Mouse (Mus musculus) layer of hippocampus, postnatal 36 days (tissue): ENCODE results near the gene Zfp518a. TPM values are rescaled to one million over a fixed set of nuclear protein-coding genes. Genes with fewer than 3 reads are reported as not detected.
A peak's percentile ranks its signal among the peaks of the same experiment; 100 is the strongest.

ENCODE experiments used
- DNase-seq, 2 experiments: peaks; one replicate each; pipeline ENCODE4 v3.0.0; 2022
- total RNA-seq, 2 experiments: library from RNA; stranded (reverse); gene quantifications; 2 replicates each; pipeline ENCODE4 v1.2.3; 2021

Gene Zfp518a
- total RNA-seq: 1 to 10 TPM; 8.1 to 8.2 TPM

- DNase-seq: peak; percentile 87 to 88
Observed at GRCm38 (mm10) chr19:40894519-40895392, at the start of gene Zfp518a. Gene Zfp518a, plus strand, starts transcription at chr19:40894705.

GRCm38 (mm10) chr19:40844731-40845130 is 49.8 kb upstream of the Zfp518a start:
- DNase-seq: no peak

GRCm38 (mm10) chr19:40849391-40849790 is 45.1 kb upstream of the Zfp518a start:
- DNase-seq: no peak

- no peak for DNase-seq
Observed at GRCm38 (mm10) chr19:40859555-40859954, 35.0 kb upstream of the Zfp518a start.

- no peak for DNase-seq
Observed at GRCm38 (mm10) chr19:40868284-40868683, 26.2 kb upstream of the Zfp518a start.

GRCm38 (mm10) chr19:40869425-40870105 is 24.9 kb upstream of the Zfp518a start:
- no peak for DNase-seq

GRCm38 (mm10) chr19:40872955-40873665 is 21.4 kb upstream of the Zfp518a start:
- peak; percentile 83 to 84 for DNase-seq

- no peak for DNase-seq
Observed at GRCm38 (mm10) chr19:40881700-40882099, 12.8 kb upstream of the Zfp518a start.

GRCm38 (mm10) chr19:40888887-40889286 is 5.6 kb upstream of the Zfp518a start:
- no peak for DNase-seq

GRCm38 (mm10) chr19:40894071-40894506 is 416 bp upstream of the Zfp518a start:
- no peak for DNase-seq

GRCm38 (mm10) chr19:40895393-40895703 is 843 bp downstream of the Zfp518a start:
- no peak for DNase-seq

- no peak for DNase-seq
Observed at GRCm38 (mm10) chr19:40931581-40932369, 37.3 kb downstream of the Zfp518a start.

- no peak for DNase-seq
Observed at GRCm38 (mm10) chr19:40935376-40935775, 40.9 kb downstream of the Zfp518a start.

GRCm38 (mm10) chr19:40936038-40936437 is 41.5 kb downstream of the Zfp518a start:
- DNase-seq: no peak

- no peak for DNase-seq
Observed at GRCm38 (mm10) chr19:40943552-40943951, 49.0 kb downstream of the Zfp518a start.

- no peak for DNase-seq
Observed at GRCm38 (mm10) chr19:40946937-40947577, 52.6 kb downstream of the Zfp518a start.

- DNase-seq: no peak
Observed at GRCm38 (mm10) chr19:40958981-40959380, 64.5 kb downstream of the Zfp518a start.

- DNase-seq: peak; percentile 29 to 44
Observed at GRCm38 (mm10) chr19:40962988-40963387, 68.5 kb downstream of the Zfp518a start.

GRCm38 (mm10) chr19:40964367-40964891 is 69.9 kb downstream of the Zfp518a start:
- no peak for DNase-seq

- no peak for DNase-seq
Observed at GRCm38 (mm10) chr19:40964936-40965850, 70.7 kb downstream of the Zfp518a start.
